Mouse (Mus musculus) layer of hippocampus, adult 11-12 months (tissue): Measurements from ENCODE around the gene Cntrl.

Experiments
- DNase-seq: peaks from one replicate; pipeline ENCODE4 v3.0.0; 2022; ENCODE audit warnings: low spot score

Gene Cntrl

DNA sequence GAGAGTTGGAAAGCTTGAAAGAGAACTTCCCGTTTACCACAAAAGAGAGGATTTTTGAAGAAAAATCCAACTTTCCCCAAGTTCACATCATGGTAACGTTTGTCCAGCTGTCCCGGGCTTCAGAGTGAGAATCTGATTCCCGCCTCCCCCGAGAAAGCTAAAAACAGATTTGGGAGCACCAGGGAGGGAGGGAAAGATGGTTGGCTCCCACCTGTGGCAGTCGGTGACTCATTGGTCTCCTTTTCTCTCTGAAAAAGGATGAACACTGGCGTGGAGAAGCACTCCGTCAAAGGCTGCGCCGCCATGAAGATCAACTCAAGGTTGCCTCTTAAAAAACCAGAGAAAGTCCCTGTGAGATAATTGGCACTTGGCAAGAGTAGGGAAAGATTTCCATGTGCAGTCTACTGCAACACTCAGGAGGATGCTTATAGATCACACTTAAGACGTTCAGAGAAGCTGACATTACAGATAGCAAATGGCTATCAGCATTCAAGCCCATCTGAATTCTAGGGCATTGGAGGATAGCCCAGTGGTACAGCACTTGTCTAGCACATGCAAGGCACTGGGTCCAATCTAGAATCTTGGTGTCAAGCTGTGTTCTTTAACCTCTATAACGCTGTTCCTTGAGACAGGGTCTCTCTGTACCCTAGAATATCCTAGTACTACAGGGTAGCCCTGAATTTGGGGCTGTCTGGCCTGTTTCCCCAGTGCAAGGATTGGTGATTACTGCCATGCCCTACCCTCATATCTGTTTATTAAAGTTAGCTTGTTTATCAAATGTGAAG is 66.2 kb downstream of the Cntrl start:
- DNase-seq: no peak

DNA sequence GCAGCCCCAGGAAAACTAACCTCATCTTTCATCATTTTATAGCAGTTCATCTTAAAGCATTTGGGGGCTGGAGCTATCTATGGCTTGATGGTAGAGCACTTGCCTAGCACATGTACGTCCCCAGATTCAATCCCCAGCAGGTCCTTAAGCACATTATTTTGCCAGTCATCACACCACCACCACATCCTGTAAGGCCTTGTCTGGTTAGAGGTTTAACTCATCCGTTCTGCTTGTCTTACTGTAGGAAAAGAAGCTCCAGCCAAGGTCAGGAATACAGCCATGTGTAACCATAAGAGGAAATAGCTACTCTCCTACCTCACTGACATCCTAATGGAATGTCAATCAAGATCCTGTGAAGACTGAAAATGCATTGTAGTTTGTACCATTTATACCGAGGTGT is 68.9 kb downstream of the Cntrl start:
- no peak for DNase-seq

DNA sequence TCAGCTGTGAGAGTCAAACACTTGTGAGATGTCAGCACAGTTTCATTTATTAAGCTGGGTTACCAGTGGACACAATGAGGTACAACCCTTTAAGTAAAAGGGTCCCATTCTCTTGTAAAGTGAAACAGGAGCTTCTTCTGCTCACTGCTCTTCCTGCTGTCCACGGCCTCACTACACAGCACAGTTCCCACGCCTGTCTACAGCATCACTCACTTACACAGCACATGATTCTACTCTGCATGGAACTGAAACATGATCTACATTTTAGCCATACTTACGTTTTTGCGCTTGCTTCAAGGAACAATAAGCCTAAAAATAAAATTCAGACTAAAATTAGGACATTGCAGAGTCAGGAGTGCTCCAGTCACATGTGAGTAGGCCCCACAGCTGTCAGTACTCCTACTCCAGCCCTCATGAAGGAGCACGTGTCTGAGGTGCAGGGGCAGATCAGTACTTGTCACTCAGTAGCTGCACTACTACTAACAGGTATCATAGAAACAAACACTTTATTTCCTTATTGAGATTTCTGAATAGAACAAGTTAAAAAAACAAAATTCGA is 73.9 kb downstream of the Cntrl start:
- no peak for DNase-seq

DNA sequence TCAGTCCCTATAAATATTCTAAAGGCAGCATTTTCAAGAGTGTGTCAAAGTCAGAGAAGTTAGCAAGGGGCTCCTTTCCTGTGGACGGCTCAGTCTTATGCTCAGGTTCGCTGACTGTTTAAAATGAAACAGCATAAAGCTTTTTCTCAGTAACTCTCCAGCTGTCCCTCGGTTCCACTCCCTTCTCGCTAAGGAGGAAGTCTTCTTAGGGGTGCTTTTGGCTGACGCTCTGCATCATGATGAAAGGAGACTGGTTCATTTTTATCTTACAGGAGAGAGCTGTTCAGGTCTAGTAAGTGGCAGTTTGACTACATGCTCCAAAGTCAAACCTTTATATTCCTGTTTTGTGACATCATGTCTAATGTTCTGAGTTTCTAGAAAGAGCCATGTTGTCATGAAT is 79.6 kb downstream of the Cntrl start:
- no peak for DNase-seq

DNA sequence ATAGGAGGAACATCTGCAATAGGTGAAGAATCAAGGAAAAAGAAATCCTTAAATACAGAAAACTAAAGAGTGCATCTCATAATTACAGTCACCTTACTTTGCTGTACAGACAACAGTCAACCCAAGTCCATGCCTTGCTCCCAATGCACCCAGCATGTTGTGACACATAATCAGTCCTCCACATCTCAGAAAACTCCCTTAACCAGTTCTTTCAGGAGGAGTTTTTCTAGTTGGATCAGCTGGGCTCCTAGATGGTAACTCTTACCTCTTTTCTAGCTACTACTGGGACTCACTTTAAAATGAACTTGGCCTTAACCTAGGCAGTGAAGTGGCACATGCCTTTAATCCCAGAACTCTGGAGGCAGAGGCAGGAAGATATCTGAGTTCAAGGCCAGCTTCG is 84.7 kb downstream of the Cntrl start:
- no peak for DNase-seq

DNA sequence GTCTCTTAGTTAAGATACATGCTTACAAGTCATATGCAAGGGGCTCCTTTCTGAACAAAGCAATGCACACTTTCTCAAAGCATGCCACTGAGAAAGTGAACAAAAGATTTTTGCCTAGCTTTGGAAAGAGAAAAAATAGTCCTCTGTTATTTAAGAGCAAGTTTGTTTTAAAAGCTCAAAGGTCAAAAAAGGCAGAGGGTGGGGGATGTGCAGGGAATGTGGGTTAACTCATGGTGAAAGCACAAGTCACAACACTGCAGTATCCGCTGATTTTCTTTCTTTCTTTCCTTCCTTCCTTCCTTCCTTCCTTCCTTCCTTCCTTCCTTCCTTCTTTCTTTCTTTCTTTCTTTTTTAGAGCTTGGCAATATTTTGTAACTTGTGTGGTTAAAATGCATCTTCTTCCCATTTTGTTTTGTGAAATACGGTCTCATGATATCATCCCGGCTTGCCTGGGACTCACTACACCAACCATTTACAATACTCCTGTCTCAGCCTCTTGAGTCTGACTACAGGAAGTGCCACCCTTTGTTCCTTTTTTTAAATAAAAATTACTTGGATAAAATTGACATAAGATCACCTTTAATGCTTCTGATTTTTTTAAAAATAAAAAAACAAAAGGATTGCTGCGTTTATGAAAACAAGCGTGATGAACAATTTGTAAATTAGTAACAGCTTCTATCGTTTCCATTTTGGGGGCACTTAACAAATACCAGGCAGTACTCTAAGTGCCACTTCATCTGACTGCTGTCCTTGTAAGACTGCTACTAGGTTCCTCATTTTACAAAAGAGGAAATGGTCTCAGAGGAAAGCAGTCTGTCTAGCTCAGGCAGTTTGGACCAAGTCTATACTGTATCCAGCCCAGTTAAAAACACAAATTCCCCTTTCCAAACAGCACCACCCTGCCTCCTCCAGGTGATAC is 86.6 kb downstream of the Cntrl start:
- DNase-seq: no peak

DNA sequence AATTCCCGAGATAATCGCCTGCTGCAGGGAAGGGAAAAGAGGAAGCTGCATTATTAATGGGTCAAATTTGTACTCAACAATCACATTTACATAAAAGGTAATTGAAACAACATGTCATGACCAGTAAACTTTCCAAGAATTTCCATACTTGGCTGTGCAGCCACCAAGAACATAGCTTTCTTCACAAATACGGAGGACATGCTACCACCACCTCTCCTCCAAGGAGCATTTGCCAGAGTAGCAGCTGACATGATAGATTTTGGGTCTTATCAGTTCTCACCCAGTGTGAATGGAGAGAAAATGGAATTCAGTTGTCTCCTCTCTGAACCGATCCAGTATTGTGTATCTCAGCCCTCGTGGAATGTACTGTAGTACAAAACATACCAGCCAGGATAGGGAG is 90.2 kb downstream of the Cntrl start:
- DNase-seq: no peak

DNA sequence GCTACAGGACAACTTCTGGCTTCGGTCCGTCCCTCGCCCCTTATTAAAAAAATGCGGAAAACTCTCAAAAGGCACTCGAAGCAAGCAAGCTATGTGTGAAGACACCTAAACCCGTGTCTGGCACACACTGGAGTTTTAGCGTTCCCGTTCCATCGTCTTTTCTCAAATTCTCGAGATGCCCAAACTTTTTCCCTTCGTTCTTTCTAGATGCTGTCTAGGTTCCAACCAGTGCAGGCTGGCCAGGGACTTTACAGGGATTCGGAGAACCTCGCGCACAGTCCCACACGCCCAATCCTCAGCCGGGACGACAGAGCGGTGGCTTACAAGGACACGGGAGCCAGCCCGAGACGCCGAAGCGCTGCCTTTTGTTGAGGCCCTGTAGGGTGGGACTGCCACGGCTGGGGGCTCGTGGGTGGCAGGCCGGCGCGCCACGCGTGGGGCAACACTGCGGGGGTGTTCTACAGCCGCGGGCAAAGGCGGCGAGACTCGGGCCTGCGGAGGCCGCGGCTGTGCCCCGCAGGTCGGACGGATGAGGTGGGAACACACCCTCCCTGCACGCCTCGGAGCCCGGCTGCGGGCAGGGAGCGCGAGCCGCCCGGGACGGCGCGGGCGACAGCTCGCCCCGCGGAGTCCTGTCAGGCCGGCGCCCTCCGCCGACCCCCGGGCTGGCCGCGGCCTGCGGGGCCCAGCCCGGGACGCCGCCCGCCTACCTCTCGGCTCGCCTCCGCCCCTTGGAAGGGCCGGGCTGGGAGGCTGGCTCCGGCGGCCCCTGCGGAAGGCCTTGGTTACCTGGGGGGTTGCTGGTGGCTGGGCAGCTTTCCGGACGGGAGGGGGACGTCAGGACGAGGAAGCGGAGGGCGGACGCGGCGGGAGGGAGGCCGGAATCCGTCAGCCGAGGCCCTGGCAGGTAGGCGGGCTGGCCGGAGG is 90.9 kb downstream of the Cntrl start:
- peak; percentile 51 for DNase-seq

DNA sequence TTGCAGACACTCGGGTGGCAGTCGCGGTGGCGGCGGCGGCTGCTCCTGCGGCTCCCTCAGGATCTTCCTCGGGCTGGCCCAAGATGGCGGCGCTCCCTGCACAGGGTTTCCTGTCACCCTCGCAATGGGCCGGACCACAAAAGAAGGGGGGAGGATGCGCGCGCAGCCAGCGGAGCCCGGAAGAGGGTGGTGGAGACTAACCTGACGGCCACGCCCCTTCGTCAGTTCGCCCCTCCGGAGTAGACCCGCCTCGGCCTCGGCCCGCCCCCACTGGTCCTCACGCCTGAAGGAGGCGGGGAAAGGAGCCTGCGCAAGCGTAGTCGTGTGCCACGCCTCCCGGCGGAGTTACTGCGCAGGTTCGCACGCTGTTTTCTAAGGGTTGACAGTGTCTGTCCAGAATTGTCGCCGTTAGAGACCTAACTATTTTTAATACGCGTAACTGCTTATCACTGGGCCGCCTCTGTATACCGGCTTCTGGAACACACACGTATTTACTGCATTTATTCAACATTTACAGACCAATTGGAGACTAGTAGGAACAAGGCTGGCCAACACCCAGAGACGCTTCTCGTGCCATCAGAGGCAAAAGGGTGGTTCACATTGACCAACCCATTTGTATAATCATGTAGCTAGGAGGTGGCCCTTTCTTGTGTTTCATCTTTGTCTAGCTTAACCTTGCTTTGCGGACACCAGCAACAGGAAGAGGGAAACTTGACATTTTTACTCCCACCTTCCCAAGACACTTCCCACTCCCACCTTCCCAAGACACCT is 91.8 kb downstream of the Cntrl start, which contains the start of gene Rab14:
Gene Rab14 (minus strand): TSS at position 223 of the 771 bp plus-strand sequence.
- DNase-seq: peak; percentile 100

DNA sequence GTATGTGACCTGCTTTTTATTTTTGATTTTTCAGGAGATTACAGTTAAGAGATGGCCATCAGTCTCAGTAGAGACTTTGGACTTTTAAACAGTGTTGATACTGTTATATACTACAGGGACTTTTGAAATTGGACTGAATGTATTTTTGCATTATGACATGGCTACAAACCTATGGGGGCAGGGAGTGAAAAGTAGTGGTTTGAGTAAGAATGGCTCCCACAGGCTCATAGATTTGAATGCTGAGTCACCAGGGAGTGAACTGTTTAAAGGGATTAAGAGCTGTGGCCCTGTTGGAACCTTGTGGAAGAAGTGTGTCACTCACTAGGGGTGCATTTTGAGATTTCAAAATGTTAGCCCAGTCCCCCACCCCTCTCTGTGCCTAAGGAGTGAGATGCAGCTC is 94.4 kb downstream of the Cntrl start:
- DNase-seq: no peak

DNA sequence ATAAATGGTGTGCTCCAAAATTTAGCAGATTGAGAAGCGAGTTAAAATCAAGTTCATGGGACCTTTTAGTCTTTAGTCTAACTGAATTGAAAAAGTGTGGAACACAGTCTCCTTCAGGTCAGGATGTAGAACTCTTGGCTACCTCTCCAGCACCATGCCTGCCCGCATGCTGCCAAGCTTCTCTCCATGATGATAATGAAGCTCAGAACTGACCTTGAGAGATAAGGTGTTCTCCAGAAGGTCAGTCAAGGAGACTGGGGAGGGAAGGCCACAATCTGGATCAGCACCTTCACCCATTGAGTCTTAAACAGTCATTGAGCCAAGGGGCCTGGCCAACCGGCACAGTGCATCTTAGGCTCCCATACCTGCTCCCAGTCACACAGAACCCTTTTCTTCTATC is 97.5 kb downstream of the Cntrl start:
- DNase-seq: no peak

DNA sequence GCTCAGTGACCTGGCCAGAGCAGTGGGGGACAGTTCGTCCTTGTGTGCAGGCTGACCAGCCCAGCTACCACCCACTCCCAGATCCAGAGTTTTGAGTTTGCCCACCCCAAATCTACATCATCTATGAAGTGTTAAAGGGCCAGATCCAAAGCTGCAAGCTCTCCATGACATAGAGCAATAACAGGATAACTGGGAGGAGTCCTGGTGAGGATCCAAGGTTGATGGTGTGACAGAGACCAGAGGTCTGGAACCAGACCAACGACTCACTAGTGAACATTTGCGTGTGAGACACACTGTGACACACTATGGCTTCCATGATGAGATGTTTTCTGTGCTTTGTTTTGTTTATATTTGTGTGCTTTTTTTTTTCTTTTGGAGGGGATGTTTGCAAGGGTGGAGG is 98.8 kb downstream of the Cntrl start:
- no peak for DNase-seq

DNA sequence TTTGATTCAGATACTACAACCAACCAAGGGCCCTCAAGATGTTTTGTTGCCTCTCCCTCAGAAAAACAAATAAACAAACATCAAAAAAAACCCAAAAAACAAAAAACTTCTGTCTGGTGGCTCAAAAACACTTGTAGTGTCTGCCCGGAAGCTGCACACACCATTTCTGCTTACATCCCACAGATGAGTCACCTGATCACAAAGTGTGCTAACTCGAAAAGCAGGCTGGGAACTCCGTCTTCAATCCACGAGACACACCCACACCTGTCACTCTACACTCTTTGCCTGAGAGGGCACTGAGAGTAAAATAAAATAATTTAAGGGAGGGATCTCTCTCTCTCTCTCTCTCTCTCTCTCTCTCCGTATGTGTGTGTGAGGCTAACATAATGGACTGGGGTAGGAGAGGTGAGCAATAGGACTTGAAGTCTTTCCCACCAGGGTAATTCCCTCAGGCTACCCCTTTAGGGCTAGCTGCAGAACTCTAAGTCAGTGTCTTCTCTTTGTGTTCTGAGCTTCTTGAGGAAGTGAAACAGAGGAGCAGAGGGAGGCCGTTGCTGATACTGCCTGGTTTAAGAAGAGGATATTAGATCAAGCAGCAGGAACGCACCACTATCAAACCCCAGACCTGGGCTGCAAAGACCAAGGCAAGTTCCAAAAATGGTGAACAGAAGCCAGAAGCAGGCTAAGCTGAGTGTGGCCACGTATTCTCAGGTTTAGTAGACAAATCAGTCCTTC is 99.8 kb downstream of the Cntrl start:
- no peak for DNase-seq

DNA sequence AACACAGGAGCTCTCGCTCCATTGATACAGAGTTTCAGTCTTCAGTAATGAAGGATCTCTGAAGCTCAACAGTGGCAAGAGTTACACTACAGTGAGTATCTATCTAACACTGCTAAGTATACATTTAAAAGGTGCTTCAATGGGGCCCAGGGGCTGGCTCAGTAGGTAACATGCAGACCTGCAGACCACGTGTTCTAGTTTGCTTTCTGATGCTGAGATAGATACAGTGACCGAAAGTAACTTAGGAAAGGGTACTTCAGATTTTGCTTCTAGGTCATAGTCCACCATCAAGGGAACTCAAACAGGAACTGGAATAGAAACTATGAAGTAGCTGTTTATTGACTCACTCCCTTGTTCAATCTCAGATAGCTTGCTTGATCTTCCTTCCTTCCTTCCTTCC is 102.4 kb downstream of the Cntrl start:
- no peak for DNase-seq

DNA sequence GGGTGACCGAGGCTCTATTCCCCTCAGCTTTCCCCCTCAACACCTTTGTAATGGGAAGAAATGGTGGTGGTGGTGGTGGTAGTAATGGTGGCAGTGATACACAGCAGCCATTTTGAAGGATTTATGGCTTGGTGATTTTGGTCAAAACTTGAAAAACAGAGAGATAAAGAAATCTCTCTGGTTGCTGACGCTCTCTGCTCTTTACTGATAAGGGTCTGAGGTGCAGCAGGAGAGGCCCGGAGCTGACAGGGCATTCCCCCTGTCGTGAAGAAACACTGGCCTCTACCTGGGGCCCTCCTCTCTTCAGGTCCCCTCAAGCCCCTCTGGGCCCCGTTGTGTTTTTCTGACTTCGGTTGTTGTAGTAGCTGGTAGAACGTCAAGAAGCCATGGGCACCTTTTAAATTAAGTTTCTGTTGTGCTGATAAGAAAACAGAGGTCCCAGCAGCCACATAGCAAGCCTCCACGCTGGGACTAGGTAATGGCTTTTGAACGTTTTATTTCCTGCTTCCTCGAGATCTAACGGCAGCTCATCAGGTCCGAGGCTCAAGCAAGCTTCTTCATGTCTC is 104.1 kb downstream of the Cntrl start:
- DNase-seq: no peak

DNA sequence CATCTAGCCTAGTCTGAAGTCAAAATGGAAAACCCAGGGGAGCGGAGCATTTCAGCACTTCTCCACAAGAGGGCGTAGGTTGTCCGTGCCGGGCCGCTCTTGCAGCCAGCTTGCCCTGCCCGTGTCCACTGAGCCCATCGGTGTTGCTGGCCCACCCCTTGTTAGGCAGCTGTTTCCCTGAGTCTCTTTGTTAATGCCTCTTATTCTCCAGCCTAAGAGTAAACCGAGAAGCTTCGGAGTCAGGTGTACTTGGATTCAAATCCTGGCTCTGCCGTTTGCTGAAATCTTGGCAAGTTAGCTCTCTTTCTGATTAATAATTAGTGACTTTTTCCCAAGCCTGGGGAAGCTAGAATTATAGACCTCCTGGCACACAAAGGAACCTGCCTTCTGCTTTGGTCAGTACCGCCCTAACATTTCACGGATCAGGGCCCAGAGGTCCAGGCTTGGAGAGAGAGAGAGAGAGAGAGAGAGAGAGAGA is 105.6 kb downstream of the Cntrl start:
- DNase-seq: peak; percentile 88

DNA sequence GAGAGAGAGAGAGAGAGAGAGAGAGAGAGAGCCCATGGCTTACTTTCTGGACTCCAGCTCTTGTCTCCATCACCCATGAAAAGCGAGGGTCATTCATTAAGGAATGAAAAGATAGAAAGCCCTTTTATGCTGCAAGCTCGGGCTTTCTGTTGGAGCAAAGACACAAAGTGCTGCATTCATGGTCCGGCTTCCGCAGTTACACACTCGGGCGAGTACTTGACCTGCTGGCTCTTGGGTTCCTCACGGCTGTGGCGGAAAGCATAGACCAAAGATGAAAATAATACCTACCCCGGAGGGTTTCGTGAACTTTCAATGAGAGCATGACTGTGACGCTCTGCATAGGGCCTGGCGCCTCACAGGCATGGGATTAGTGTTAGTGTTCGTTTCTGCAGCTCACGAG is 106.1 kb downstream of the Cntrl start:
- DNase-seq: peak; percentile 34

DNA sequence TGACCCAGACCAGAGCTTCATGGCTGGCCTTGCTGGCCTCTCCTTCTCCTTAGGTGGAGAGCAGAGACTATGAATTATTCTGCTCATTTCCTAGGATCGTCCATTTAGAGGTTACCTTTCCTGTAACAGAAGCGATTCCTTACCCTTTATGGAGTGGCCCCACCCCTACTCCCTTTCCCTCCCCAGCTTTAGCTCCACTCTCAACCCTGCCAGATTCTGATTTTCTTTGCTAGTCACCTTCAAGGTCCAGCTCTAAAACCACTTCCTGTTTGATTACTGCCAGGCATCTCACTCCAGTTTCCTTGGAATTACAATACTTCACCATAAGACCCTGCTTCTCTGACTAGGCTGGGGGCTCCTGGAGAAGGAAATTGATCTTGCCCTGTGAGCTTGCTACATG is 107.4 kb downstream of the Cntrl start:
- DNase-seq: no peak

DNA sequence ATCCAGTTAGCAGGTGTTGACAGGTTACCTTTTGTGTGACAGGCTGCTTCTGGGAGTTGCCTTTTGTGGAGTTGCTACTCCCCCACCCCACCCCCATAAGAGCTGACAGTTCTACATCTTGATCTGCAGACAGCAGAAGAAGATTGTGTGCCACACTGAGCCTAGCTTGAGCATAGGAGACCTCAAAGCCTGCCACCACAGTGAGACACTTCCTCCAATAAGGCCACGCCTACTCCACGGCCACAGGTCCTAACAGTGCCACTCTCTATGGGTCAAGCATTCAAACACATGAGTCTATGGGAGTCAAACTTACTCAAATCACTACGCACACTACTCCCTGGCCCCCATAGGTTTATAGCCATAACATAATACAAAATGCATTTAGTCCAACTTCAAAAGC is 109.4 kb downstream of the Cntrl start:
- DNase-seq: no peak
